Mouse (Mus musculus) 3134 (cell line): ENCODE results near the gene Cd5.

Source experiments
- DNase-seq: peaks from one replicate; pipeline ENCODE4 v3.0.0-alpha.2; 2011; ENCODE audit warnings: low spot score; ENCODE audit not compliant: insufficient read length; ENCODE audit errors: extremely low read depth

The Cd5 gene

DNA sequence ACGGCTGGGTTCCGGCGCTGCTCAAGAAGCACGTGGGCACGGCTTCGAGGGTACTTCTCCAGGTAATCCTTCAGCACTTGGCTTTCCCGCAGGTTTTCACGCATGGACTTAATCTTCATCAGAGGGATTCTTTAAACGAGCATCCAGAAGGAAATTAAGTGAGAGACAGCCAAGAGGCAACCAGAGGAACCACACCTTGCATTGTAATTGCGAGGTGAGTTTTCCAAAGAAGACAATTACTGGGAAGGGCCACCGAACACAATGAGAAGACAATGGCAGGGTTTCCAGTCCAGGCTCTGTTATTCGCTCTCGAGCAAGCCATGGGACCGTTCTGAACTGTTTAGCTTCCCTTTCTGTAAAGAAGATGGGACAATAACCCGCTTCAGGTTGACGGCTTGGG lies 62.1 kb downstream of the Cd5 start:
- DNase-seq = no peak

DNA sequence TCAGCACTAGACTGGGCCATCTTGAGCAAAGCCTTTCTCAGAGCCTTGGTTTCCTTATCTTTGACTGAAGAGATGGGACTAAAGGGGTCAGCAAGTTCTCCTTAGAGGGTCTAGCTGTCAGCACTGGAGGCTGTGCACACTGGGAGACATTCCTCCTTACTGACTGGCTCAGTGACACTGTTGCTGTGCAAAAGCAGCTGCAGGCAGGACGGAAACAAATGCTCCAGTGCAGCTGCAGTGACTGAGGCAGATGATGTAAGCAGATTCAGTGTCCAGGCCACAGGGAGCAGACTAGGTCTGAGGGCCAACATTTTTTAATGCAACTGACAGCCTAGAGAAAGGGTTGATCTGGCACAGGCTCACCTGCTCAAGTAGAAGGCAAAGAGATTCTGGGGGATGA lies 65.5 kb downstream of the Cd5 start:
- no peak for DNase-seq

DNA sequence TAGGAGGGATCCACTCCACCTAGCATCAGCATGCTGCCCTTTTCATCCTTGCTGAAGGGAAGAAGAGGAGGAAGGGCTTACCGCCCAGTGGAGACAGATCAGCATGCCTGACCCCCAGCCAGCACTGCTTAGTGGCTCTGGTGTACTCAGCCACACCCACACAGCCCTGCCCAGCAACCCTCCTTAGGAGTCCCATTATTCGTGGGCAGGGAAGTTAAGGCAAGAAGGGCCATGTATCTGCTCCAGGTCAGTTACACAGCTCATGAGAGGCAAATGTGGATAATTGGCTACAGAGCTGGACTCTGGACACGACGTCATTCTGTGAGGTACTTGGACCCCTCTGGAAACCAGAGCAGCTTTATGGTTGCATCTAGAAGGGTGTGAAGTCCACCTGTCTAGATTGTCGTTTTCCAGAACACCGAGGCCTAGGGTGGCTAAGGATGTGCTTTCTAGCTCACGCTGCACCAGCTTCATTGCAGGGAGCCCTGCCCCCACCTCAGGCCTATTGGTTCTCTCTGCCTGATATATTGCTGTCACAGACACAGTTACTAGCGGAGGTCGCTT lies 66.9 kb downstream of the Cd5 start:
- no peak for DNase-seq

DNA sequence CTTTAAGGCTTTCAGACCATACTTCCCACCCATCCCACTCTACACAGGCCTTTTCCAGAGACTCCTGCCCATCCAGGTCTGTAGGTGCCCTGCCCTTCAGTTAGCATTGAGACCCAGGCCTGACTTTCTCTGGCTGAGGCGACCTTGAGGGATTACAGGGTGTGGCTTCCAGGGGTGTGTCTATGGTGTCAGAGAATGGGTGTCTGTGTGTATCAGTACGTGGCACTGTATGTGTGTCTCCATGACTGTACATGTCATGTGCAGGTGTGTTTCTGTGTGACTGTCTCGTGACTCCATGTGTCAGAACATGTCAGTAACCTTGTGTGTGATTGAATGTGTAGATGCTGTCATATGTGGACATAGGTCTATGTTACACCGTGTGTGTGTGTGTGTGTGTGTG lies 67.5 kb downstream of the Cd5 start:
- no peak for DNase-seq
